Mouse (Mus musculus) thymus, adult 18-20 months (tissue): ENCODE measurements around the gene Igtp.

Experiments used
- DNase-seq, 2 experiments: peaks; one replicate each; pipeline ENCODE4 v3.0.0; 2022; ENCODE audit warnings: mixed read lengths in 2 of 2

Igtp gene

DNA sequence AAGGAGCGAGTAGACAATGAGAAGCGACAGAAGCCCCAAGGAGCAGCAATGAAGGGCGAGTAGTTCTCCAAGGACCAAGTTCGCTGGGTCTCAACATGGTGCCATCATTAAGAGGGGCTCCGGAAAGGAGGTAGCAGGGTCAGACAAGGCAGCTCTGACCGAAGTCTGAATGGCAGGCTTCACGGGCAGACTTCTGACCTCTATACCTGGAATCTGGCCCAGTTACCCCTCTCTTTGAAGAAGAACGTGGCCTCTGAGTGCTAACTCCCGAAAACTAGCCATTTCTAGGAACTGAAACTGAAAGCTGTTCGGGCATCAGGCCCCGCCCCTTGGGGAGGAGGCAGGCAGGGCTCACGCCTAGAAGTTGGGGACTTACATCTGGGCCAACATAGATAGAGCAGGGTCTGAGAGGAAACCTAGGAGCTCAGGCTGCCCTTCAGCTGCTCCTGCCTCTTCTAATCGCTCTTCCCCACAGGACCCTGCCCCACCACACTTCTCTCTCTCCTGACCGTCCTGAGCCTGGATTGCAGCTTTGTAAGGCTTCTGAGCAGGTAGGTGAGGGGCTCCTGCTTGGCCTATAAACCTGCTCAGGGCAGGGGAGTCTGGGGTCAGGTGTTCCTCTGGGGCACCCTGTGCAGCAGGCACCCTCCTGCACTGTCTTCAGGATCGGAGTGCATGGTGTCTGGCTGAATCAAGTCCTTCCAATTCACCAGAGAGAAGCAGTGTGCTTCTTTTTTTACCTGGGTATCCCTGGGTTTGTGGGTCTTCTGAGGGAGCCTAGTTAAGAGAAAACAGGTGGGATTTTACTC is at the start of gene Igtp, which contains the start of gene Irgm2:
Gene Igtp, plus strand, starts transcription at position 328 of the 809 bp plus-strand sequence.
Gene Irgm2, plus strand, starts transcription at position 390 of the 809 bp plus-strand sequence.
- peak; percentile 79 to 85 for DNase-seq

DNA sequence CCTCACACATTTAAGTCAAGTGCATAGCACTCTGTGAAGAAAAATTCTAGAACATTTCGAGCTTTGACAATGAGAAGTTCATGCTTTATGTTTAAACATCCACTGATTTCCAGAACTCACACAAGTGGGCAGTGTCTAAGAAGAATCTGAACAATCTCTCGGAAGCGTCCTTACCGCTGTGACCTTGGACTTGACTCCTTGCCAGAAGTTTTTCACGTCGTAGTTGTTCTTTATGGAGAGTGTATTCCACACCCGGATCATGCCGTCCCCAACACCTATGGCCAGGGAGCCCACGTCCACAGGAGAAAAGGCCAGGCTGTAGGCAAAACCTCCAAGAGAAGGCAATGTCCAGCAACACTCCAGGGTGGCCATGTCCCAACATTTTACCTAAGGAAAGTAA is 43.9 kb upstream of the Igtp start:
- no peak for DNase-seq

- no peak for DNase-seq
These were observed 42.5 kb upstream of the Igtp start for GRCm38 (mm10) chr11:58156871-58157270.

GRCm38 (mm10) chr11:58165072-58165471 is 34.3 kb upstream of the Igtp start:
- no peak for DNase-seq

GRCm38 (mm10) chr11:58167822-58168166 is 31.6 kb upstream of the Igtp start:
- DNase-seq = no peak

DNA sequence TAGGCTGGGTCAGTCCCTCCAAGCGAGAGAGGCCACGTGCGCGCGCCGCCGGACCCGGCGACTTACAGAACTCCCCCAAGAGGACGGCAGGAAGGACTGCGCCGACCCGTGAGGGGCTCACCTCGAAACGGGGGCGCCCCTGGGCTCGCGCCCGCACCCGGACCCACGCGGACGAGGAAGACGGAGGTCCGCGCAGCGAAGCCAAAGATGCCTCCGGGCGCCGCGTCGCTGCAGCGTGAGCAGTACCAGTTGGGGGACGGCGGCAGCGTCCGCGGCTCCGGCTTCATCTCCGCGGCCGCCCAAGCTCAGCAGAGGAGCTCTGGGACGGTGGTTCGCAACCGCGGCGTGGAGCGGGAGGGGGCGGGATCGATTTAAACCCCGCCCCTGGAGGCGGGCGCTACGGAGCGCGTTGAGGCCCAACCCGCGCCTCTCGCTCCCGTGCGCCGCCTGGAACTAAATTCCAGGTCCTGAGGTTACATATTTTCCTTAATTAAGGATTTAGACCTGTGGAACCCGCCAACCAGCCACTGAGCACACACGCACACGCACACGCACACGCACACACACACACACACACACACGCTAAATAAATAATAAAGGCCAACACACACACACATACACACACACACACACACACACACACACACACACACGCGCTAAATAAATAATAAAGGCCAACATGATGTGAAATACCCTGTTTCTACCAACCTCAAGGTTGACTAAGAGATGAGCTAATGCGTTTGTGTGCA is 31.0 kb upstream of the Igtp start, which contains the start of gene Gemin5:
Gene Gemin5, minus strand, starts transcription at position 373 of the 749 bp plus-strand sequence.
- DNase-seq = peak; percentile 63 to 66

DNA sequence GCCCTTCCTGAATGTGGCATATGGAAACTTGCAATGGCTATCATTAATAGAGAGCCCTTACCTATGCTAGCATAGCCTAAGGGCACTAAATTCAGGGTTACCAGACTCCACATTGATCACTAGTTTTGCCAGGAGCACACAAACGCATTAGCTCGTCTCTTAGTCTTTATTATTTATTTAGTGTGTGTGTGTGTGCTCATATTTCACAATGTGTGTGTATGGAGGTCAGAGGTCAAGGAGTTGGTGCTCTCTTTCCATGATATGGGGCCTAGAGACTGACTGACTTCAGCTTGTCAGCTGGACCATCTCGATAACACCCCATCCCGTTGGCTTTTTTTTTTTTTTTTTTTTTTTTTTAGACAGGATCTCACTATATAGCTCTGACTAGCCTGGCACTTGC is 29.7 kb upstream of the Igtp start:
- DNase-seq = no peak

- DNase-seq = peak; percentile 89 to 92
These were observed 27.8 kb upstream of the Igtp start, which contains the start of gene Mrpl22 for GRCm38 (mm10) chr11:58171459-58172091. TSS of gene Mrpl22 (plus strand) at chr11:58171661.

GRCm38 (mm10) chr11:58179563-58179962 is 19.8 kb upstream of the Igtp start:
- DNase-seq = peak; percentile 37 to 71

DNA sequence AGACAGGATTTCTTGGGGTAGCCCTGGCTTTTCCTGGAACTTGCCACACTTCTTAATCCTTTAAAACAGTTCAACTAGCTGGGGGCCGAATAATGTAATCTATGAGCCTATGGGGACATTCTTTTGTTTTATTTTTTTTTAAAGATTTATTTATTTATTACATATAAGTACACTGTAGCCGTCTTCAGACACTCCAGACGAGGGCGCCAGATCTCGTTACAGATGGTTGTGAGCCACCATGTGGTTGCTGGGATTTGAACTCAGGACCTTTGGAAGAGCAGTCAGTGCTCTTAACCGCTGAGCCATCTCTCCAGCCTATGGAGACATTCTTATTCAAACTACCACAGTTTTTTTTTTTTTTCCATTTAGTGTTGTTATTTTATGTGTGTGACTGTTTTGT is 19.4 kb upstream of the Igtp start:
- peak in 1 of 2 experiments; percentile 21 for DNase-seq

GRCm38 (mm10) chr11:58180756-58181155 is 18.6 kb upstream of the Igtp start:
- no peak for DNase-seq

- no peak for DNase-seq
These were observed 15.8 kb upstream of the Igtp start for GRCm38 (mm10) chr11:58183579-58183978.

- DNase-seq = no peak
These were observed 9.7 kb upstream of the Igtp start for GRCm38 (mm10) chr11:58189675-58190074.

DNA sequence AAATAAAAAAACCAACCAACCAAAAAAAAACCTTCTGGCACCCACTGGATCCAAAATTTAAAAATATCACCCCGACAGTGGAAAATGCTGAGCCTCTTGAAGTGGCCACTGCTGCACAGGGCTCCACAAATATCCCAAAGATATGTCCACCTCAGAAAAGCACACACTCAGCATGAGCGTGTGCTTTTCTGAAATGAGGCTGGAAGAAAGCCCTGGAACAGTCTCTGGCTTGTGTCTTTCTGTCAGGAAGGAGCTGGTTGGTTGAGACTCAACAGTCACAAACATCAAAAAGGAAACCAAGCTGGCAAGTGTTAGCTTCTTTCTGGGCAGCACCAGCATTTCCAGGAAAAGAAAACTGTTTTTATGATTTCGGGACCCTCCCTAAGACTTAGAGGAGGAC is 6.0 kb upstream of the Igtp start:
- DNase-seq = no peak

- no peak for DNase-seq
These were observed 5.4 kb upstream of the Igtp start for GRCm38 (mm10) chr11:58193860-58194520.

DNA sequence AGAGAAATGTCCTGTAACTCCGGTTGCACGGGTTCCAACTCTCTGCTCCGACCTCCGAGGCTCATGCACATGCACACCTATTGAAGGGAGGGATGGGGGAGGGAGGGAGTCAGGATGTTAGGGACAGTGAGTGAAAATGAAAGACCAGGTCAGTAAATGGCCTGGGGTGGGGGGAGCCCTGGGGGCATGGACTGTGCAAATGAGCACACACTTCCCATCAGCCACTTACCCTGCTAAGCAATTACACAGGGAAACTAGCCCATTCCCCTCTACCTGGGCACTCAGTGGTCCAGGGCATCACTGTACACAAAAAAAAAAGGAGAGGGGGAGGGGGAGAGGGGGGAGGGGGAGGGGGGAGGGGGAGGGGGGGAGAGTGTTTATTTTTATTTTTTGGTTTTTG is 693 bp upstream of the Igtp start:
- no peak for DNase-seq

- peak in 1 of 2 experiments; percentile 53 for DNase-seq
These were observed 870 bp downstream of the Igtp start for GRCm38 (mm10) chr11:58200226-58200625.

DNA sequence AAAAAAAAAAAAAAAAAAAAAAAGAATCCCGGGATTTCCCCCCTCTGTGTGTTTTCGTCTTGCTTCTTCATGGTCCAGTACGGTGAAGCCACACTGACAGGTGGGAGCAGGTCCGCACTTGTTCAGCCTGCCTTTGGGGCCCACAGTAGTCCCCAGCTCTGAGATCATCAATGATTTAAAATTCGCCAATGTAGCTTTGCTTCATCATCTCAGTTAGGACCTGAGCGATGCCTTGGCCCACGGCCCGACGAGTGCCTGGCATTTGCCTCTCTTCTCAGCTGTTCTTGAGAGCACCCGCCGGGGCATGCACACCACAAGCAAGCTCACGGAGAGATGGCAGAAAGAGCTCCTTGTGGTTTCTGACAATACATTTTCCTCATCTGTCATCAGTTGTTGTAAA is 1.7 kb downstream of the Igtp start:
- DNase-seq = peak in 1 of 2 experiments; percentile 56

DNA sequence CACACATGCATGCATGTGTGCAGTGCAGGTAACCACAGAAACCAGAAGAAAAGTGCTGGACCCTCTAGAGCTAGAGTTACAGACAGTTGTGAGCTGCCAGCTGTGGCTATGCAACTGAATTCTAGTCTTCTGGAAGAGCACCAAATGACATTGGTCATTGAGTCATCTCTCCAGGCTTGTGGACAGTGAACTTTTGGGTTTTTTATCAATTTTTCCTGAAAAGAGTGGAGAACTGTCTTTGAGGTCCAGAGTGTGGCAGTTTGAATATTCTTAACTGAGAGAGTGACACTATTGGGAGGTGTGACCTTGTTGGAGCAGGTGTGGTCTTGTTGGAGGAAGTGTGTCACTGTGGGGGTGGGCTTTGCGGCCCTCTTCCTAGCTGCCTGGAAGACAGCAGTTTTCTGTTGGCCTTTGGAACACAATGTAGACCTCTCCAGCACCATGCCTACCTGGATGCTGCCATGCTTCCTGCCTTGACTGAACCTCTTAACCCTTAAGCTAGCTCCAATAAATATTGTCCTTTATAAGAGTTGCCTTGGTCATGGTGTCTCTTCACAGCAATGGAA is 11.0 kb downstream of the Igtp start:
- DNase-seq = peak in 1 of 2 experiments; percentile 58

DNA sequence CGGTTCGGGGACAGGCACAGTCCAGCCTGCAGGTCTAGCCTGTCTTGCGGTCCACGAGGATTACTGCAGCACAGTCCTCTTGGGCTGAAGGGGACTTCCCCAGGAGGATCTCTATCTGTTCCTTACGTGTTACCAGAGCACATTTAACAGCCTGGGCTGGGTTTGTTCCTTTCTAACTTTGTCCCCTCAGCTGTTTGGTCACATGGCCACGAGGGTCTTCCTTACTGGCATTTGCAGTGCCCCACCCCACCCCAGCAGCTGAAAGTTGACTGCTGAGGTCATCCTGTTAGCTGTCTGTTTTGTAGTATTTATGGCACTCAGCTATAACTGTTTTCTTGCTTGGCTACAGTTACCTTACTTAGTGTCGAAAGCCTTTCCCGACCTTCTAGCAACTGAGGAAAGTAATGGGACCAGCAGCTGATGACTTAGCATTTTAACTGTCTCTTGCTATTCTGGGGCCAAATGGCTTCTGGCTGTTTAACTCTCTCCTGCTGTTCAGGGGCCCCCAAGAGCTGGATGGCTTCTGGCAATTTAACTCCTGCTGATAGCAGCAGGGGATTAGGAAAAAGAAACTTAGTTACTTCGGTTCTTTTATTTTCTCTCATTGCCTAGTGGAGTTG is 11.8 kb downstream of the Igtp start:
- DNase-seq = peak in 1 of 2 experiments; percentile 32

GRCm38 (mm10) chr11:58211682-58212067 is 12.3 kb downstream of the Igtp start:
- DNase-seq = no peak
